Mouse (Mus musculus): ENCODE data around the gene Hes2.

GRCm38 (mm10) chr4:152159285-152159678 lies 615 bp downstream of the Hes2 start:
- no peak for TF ChIP-seq POLR2A (IDR thresholded peaks at IDR 0.05; ENCODE audit: extremely low read depth, insufficient read depth, low read length)
- no peak for TF ChIP-seq CTCF (IDR thresholded peaks at IDR 0.05; ENCODE audit: extremely low read depth, insufficient read depth, low read length)
